Mouse (Mus musculus) left cerebral cortex, postnatal 4 days (tissue): ENCODE results near the gene Bcl2a1d. TPM values are rescaled to one million over a fixed set of nuclear protein-coding genes. Genes with fewer than 3 reads are reported as not detected.
"Not testable (repeated sequence)": the region's sequence is repeated elsewhere in the genome, so short reads cannot be mapped to it uniquely, and the experiment has no call there.

Experiments used
- DNase-seq: peaks from one replicate; pipeline ENCODE4 v3.0.0-alpha.2; 2022
- intact Hi-C: fragments of 180-260 bp; cut with DNase I; formaldehyde crosslinking; loops from one replicate; pipeline ENCODE4 v1.15.1; 2025
- total RNA-seq, 2 experiments: library from RNA; stranded (reverse); gene quantifications; 2 replicates each; pipeline ENCODE4 v1.2.3; 2021

Bcl2a1d gene
- total RNA-seq, 2 experiments from 2014 or later: not detected

DNA sequence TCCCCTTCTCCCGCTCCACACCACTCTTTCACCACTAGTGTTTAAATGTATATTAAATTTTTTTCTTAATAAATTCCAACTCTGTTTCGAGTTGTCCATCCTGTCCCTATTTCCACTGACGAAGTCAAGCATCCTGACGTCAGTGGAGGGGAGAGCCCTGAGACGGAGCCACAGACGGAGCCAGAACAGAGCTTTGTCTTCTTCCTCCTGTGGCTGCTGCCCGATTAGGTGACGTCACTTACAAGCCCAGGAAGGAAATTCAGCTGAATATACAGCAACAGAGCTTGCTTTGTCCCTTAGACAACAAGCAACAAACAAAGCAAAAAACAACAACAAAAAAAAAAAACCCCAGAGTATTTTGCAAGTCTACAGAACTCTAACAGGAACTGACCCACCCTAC lies 26.6 kb downstream of the Bcl2a1d start:
- intact Hi-C loops, DNase-seq: not testable (repeated sequence)

DNA sequence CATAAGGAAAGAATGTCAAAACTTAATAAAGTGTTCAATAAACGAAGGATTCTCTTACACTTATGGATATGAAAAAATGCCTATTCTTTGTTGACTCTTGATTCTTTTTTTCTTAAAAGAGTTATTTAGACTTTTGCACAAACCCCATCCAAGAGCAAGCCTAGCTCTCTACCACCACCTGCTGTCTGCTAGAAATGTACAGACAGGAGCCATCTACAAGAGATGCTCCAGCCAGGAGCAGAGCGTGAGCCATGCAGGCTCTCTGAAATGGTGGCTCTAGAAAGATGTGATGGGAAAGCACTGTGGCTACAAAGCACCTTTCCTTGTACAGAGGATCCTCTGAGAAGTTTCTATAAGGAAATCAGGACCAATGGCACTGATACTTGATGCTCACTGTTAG lies 33.0 kb downstream of the Bcl2a1d start:
- intact Hi-C loops, DNase-seq: not testable (repeated sequence)

DNA sequence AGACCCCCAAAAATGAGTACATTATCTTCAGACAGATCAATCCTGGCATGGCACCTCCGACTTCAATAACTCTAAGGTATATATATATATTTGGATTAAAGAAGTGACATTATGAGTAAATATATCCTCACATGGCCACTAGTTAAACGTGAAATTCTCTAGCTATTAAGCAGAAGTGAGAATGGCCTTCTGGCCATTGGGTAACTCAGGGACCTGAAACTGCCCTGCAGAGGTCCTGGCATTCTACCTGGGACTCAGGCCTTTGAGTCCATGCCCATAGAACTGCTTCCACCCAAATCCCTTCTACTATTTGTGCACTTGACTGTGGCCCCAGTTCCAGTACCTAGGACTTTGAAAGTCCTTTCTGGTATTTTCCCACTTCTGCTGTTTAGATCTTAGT lies 40.4 kb downstream of the Bcl2a1d start:
- intact Hi-C loops, DNase-seq: not testable (repeated sequence)

DNA sequence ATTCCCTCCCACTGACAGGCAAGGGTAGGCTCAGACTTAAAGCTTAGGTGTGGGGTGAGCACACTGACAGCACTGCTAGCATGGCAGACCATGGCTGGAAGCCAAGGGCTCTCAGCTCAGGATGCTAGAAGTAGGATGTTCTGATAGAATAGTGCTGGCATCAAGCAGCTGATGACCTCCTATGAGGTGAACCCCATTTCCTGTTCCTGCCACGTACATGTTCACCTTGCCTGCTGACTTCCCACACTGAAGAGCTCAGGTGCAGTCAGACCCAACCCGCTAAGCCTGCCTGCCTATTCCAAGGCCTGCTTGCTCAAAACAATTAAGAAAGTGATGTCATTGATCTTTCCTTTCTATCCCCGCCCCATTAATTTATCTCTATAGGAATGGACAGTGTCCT lies 42.3 kb downstream of the Bcl2a1d start:
- not testable (repeated sequence) for DNase-seq

GRCm38 (mm10) chr9:88686719-88687118 lies 45.0 kb downstream of the Bcl2a1d start:
- intact Hi-C loops: not testable (repeated sequence)
- peak; percentile 16 for DNase-seq

More for the DNA sequence above, 42.3 kb downstream of the Bcl2a1d start:
- intact Hi-C loops: not testable (repeated sequence)

Other genes with a start within 250 kb of the Bcl2a1d start
- 100 to 1,000 TPM; 135 to 153 TPM for gene Syncrip, start 249.3 kb downstream of the Bcl2a1d start, total RNA-seq
- 10 to 100 TPM; 17.5 to 19.7 TPM for gene Zfp949, start 183.9 kb downstream of the Bcl2a1d start, total RNA-seq
- under 1 TPM in 1 of 2 experiments, not detected in 1; 0.24 TPM for gene Trim43a, start 151.0 kb downstream of the Bcl2a1d start, total RNA-seq
- gene Mthfsl, start 11.6 kb downstream of the Bcl2a1d start, total RNA-seq: 10 to 100 TPM; 30.9 to 33.3 TPM
- not detected for gene Trim43c, start 107.2 kb upstream of the Bcl2a1d start, total RNA-seq
- not detected for gene Bcl2a1a, start 225.0 kb upstream of the Bcl2a1d start, total RNA-seq